Mouse (Mus musculus): ENCODE measurements around the gene Plagl1.

Plagl1 gene

GRCm38 (mm10) chr10:13090596-13091424 lies 30.5 kb downstream of the Plagl1 start:
- DNase-seq = peak; percentile 72 to 75

GRCm38 (mm10) chr10:13092996-13093395 lies 32.7 kb downstream of the Plagl1 start:
- DNase-seq = no peak

- no peak for DNase-seq
Observed at GRCm38 (mm10) chr10:13098895-13099294, 38.6 kb downstream of the Plagl1 start.

GRCm38 (mm10) chr10:13100061-13100648 lies 39.9 kb downstream of the Plagl1 start:
- DNase-seq = no peak

GRCm38 (mm10) chr10:13102360-13102759 lies 42.1 kb downstream of the Plagl1 start:
- no peak for DNase-seq

GRCm38 (mm10) chr10:13103838-13104237 lies 43.5 kb downstream of the Plagl1 start:
- no peak for DNase-seq

GRCm38 (mm10) chr10:13106909-13107624 lies 46.8 kb downstream of the Plagl1 start:
- DNase-seq = no peak

- no peak for DNase-seq
Observed at GRCm38 (mm10) chr10:13108021-13108548, 47.8 kb downstream of the Plagl1 start.

GRCm38 (mm10) chr10:13108847-13109246 lies 48.5 kb downstream of the Plagl1 start:
- DNase-seq = no peak

GRCm38 (mm10) chr10:13109781-13110180 lies 49.5 kb downstream of the Plagl1 start:
- no peak for DNase-seq

- no peak for DNase-seq
Observed at GRCm38 (mm10) chr10:13112849-13113248, 52.5 kb downstream of the Plagl1 start.

GRCm38 (mm10) chr10:13113641-13114040 lies 53.3 kb downstream of the Plagl1 start:
- no peak for DNase-seq

GRCm38 (mm10) chr10:13115030-13115429 lies 54.7 kb downstream of the Plagl1 start:
- DNase-seq = no peak

- DNase-seq = no peak
Observed at GRCm38 (mm10) chr10:13116706-13117665, 56.7 kb downstream of the Plagl1 start.

- DNase-seq = no peak
Observed at GRCm38 (mm10) chr10:13118024-13118769, 57.9 kb downstream of the Plagl1 start.

- DNase-seq = no peak
Observed at GRCm38 (mm10) chr10:13118770-13119102, 58.4 kb downstream of the Plagl1 start.

- DNase-seq = no peak
Observed at GRCm38 (mm10) chr10:13119300-13119699, 59.0 kb downstream of the Plagl1 start.

GRCm38 (mm10) chr10:13125811-13126210 lies 65.5 kb downstream of the Plagl1 start:
- DNase-seq = no peak

GRCm38 (mm10) chr10:13127335-13127734 lies 67.0 kb downstream of the Plagl1 start:
- DNase-seq = peak in 1 of 2 experiments; percentile 6

- DNase-seq = no peak
Observed at GRCm38 (mm10) chr10:13127946-13128345, 67.6 kb downstream of the Plagl1 start.

- no peak for DNase-seq
Observed at GRCm38 (mm10) chr10:13133850-13134249, 73.5 kb downstream of the Plagl1 start.

GRCm38 (mm10) chr10:13135276-13135675 lies 75.0 kb downstream of the Plagl1 start:
- DNase-seq = no peak

Measured in cerebellum, adult 18-20 months (tissue).